Mouse (Mus musculus): Measurements from ENCODE around the gene Pjvk. TPM values are rescaled to one million over a fixed set of nuclear protein-coding genes. Genes with fewer than 3 reads are reported as not detected.

Pjvk gene
- polyA plus RNA-seq, 1 experiment from 2014 or later, result not detected

DNA sequence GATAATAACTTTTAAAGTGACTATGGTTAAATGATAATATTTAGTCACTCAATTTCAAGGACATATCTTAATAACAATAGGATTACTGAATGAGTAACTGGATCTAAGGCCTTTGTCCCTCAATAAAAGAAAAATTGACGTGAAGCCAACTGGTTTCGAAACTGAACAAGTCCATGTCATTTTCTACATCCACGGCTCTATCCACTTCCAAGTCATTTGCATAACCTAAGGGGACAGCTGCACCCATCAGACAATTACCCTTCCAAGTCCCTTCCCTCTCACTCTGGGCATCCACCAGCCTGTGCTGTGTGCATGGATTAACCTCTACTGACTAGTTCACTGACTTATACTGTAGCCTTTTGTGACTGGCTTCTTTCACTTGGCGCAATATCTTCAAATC lies 16.7 kb upstream of the Pjvk start:
- WGBS, result 92% methylated on average over 4 of the region's 4 CpGs
- Histone ChIP-seq H3K27ac (no peak overlapping the region), H3K4me3 (no peak overlapping the region), H3K9ac (no peak overlapping the region), H3K36me3 (peaks cover 83% of the 10 kb centered on the region), H3K9me3 (replicated peaks) (no peaks in the 10 kb centered on the region), H3K27me3 (no peaks in the 10 kb centered on the region), H3K4me2 (no peak overlapping the region), H3K4me1 (replicated peaks) (no peaks in the 10 kb centered on the region)
- ATAC-seq (replicated peaks; ENCODE audit: insufficient number of reproducible peaks, insufficient read depth, low FRiP score, low read depth), result no peak

DNA sequence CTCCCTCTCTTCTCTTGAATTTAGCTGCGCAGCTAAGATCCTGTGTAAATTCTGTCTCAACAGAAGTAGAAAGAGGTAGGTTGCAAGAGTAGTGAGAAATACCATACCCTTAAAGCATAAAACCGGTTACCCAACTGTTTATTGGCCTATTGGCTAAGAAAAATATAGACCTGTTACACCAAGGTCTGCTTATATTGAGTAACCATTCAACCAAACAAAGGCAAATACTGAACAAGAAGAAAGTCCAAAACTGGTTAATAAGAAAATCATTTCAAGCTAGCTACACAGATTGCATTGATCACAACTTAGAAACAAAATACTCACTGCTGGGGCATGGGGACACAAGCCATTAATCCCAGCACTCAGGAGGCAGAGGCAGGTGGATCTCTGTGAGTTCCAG lies 8.6 kb upstream of the Pjvk start:
- no peaks in the 10 kb centered on the region for H3K4me1 ChIP-seq (replicated peaks)
- ATAC-seq (replicated peaks; ENCODE audit: insufficient number of reproducible peaks, insufficient read depth, low FRiP score, low read depth), result no peak
- no peak overlapping the region for H3K9ac ChIP-seq
- peaks cover 52% of the 10 kb centered on the region for H3K36me3 ChIP-seq
- no peak overlapping the region for H3K4me3 ChIP-seq
- no peaks in the 10 kb centered on the region for H3K27me3 ChIP-seq
- H3K9me3 ChIP-seq (replicated peaks), result no peaks in the 10 kb centered on the region
- H3K27ac ChIP-seq, result no peak overlapping the region
- no peak overlapping the region for H3K4me2 ChIP-seq
- 94% methylated on average over 2 of the region's 2 CpGs for WGBS

DNA sequence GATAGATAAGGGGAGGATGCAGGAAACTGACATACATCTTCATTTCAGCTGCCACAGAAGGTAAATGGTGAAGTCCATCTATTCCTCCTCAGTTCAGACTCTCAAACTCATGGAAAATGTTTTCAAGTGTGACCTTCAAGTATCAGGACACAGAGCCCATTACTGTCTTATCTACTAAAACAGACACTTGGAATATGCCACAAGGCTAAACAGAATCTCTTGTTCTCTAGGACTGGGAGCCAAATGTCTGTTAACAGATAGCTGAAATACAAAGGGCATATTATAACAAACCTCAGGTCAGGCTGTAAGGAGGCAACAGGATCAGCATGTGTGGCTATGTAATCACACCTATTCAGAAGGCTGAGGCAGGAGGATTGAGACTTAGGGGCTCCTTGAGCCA lies 4.5 kb upstream of the Pjvk start:
- Histone ChIP-seq H3K36me3 (peaks cover 23% of the 10 kb centered on the region), H3K27ac (no peak overlapping the region), H3K27me3 (no peaks in the 10 kb centered on the region), H3K4me1 (replicated peaks) (peaks cover 12% of the 10 kb centered on the region), H3K9ac (no peak overlapping the region), H3K4me2 (no peak overlapping the region), H3K4me3 (no peak overlapping the region), H3K9me3 (replicated peaks) (no peaks in the 10 kb centered on the region)
- no peak for ATAC-seq (replicated peaks; ENCODE audit: insufficient number of reproducible peaks, insufficient read depth, low FRiP score, low read depth)

- H3K9ac ChIP-seq, result peak overlapping the region; percentile 90
- H3K27me3 ChIP-seq, result no peaks in the 10 kb centered on the region
- H3K36me3 ChIP-seq, result peaks cover 5% of the 10 kb centered on the region
- H3K4me3 ChIP-seq, result peak overlapping the region; percentile 85
- H3K4me2 ChIP-seq, result peak overlapping the region; percentile 94
- no peaks in the 10 kb centered on the region for H3K9me3 ChIP-seq (replicated peaks)
- H3K27ac ChIP-seq, result peak overlapping the region; percentile 87
- peak; percentile 47 for ATAC-seq (replicated peaks; ENCODE audit: insufficient number of reproducible peaks, insufficient read depth, low FRiP score, low read depth)
- H3K4me1 ChIP-seq (replicated peaks), result peaks cover 14% of the 10 kb centered on the region
- WGBS, result under 1% methylated on average over 29 of the region's 32 CpGs
Measured at GRCm38 (mm10) chr2:76647441-76647869, 821 bp upstream of the Pjvk start.

GRCm38 (mm10) chr2:76648666-76649141 lies 428 bp downstream of the Pjvk start:
- peak overlapping the region; percentile 87 for H3K27ac ChIP-seq
- peak overlapping the region; percentile 43; the same call in 1 of the 2 replicates for H3K9ac ChIP-seq
- H3K4me1 ChIP-seq (replicated peaks), result peaks cover 14% of the 10 kb centered on the region
- H3K36me3 ChIP-seq, result no peaks in the 10 kb centered on the region
- 0 out of 2 replicates have a peak, but pooled peaks have one; percentile 6 for ATAC-seq (replicated peaks; ENCODE audit: insufficient number of reproducible peaks, insufficient read depth, low FRiP score, low read depth)
- H3K4me3 ChIP-seq, result peak overlapping the region; percentile 85
- no peaks in the 10 kb centered on the region for H3K27me3 ChIP-seq
- peak overlapping the region; percentile 94 for H3K4me2 ChIP-seq
- WGBS, result 29% methylated on average over 13 of the region's 13 CpGs
- no peaks in the 10 kb centered on the region for H3K9me3 ChIP-seq (replicated peaks)

DNA sequence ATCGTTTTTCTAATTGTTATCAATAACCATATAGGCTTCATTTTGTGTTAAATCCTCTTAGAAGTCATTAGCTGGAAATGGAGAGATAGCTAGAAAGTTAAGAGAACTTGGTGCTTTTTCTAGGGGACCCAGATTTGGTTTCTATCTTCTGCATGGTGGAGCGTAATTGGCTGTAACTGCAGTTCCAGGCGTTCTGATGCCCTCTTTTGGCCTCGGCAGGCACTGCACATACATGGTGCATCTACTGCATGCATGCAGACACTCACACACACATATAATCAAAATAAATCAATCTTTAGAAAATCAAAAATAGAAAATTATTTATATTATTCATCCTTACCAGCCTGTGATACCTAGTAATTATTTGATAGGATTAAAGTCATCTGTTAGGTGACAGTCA lies 4.8 kb downstream of the Pjvk start:
- Histone ChIP-seq H3K4me3 (no peak overlapping the region), H3K36me3 (no peaks in the 10 kb centered on the region), H3K4me2 (no peak overlapping the region), H3K9ac (no peak overlapping the region), H3K4me1 (replicated peaks) (peaks cover 6% of the 10 kb centered on the region; the same call in 1 of the 2 replicates), H3K27ac (no peak overlapping the region), H3K9me3 (replicated peaks) (no peaks in the 10 kb centered on the region), H3K27me3 (no peaks in the 10 kb centered on the region)
- WGBS, result 91% methylated on average over 4 of the region's 4 CpGs
- no peak for ATAC-seq (replicated peaks; ENCODE audit: insufficient number of reproducible peaks, insufficient read depth, low FRiP score, low read depth)

GRCm38 (mm10) chr2:76654646-76655045 lies 6.4 kb downstream of the Pjvk start:
- Histone ChIP-seq H3K27me3 (no peaks in the 10 kb centered on the region), H3K4me2 (no peak overlapping the region), H3K9ac (no peak overlapping the region), H3K27ac (no peak overlapping the region), H3K36me3 (no peaks in the 10 kb centered on the region), H3K4me1 (replicated peaks) (no peaks in the 10 kb centered on the region), H3K9me3 (replicated peaks) (no peaks in the 10 kb centered on the region), H3K4me3 (no peak overlapping the region)
- WGBS, result 74% methylated on average over 5 of the region's 5 CpGs
- ATAC-seq (replicated peaks; ENCODE audit: insufficient number of reproducible peaks, insufficient read depth, low FRiP score, low read depth), result no peak

GRCm38 (mm10) chr2:76655444-76655843 lies 7.2 kb downstream of the Pjvk start:
- 73% methylated on average over 3 of the region's 3 CpGs for WGBS
- no peaks in the 10 kb centered on the region for H3K4me1 ChIP-seq (replicated peaks)
- no peak for ATAC-seq (replicated peaks; ENCODE audit: insufficient number of reproducible peaks, insufficient read depth, low FRiP score, low read depth)
- H3K27ac ChIP-seq, result no peak overlapping the region
- H3K4me2 ChIP-seq, result no peak overlapping the region
- H3K9ac ChIP-seq, result no peak overlapping the region
- H3K4me3 ChIP-seq, result no peak overlapping the region
- H3K9me3 ChIP-seq (replicated peaks), result no peaks in the 10 kb centered on the region
- no peaks in the 10 kb centered on the region for H3K36me3 ChIP-seq
- H3K27me3 ChIP-seq, result no peaks in the 10 kb centered on the region

GRCm38 (mm10) chr2:76655982-76656381 lies 7.7 kb downstream of the Pjvk start:
- WGBS, result 3% methylated on average over 1 of the region's 1 CpGs
- no peak overlapping the region for H3K4me2 ChIP-seq
- no peaks in the 10 kb centered on the region for H3K36me3 ChIP-seq
- ATAC-seq (replicated peaks; ENCODE audit: insufficient number of reproducible peaks, insufficient read depth, low FRiP score, low read depth), result no peak
- H3K27ac ChIP-seq, result no peak overlapping the region
- no peak overlapping the region for H3K4me3 ChIP-seq
- no peaks in the 10 kb centered on the region for H3K9me3 ChIP-seq (replicated peaks)
- no peak overlapping the region for H3K9ac ChIP-seq
- H3K27me3 ChIP-seq, result no peaks in the 10 kb centered on the region
- H3K4me1 ChIP-seq (replicated peaks), result no peaks in the 10 kb centered on the region

DNA sequence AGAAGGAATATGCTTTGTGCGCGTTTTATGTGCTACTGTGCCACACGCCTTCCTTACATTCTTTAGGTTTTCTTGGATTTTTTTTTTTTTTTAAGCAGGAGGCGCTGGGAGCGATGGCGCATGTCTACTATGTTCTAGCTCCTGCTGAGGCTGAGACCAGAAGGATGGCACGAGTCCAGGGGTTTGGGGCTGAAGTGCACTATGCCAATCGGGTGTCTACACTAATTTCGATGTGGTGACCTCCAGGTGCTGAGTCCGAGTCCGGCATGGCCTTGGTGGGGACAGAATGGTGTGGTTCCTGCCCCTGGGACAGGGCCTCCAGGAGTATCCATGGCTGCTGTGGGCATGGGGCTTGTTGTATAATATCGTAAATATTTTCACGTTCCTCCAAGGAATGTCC lies 10.3 kb downstream of the Pjvk start:
- H3K9me3 ChIP-seq (replicated peaks), result no peaks in the 10 kb centered on the region
- H3K27me3 ChIP-seq, result no peaks in the 10 kb centered on the region
- H3K4me3 ChIP-seq, result no peak overlapping the region
- no peak overlapping the region for H3K4me2 ChIP-seq
- WGBS, result 78% methylated on average over 13 of the region's 13 CpGs
- H3K9ac ChIP-seq, result no peak overlapping the region
- H3K36me3 ChIP-seq, result peaks cover 12% of the 10 kb centered on the region; the same call in 1 of the 2 replicates
- H3K27ac ChIP-seq, result no peak overlapping the region
- H3K4me1 ChIP-seq (replicated peaks), result no peaks in the 10 kb centered on the region
- ATAC-seq (replicated peaks; ENCODE audit: insufficient number of reproducible peaks, insufficient read depth, low FRiP score, low read depth), result no peak

GRCm38 (mm10) chr2:76659419-76659818 lies 11.1 kb downstream of the Pjvk start:
- H3K27ac ChIP-seq, result no peak overlapping the region
- 57% methylated on average over 6 of the region's 8 CpGs for WGBS
- H3K9ac ChIP-seq, result no peak overlapping the region
- ATAC-seq (replicated peaks; ENCODE audit: insufficient number of reproducible peaks, insufficient read depth, low FRiP score, low read depth), result no peak
- H3K4me2 ChIP-seq, result no peak overlapping the region
- H3K27me3 ChIP-seq, result no peaks in the 10 kb centered on the region
- H3K4me3 ChIP-seq, result no peak overlapping the region
- H3K4me1 ChIP-seq (replicated peaks), result no peaks in the 10 kb centered on the region
- H3K36me3 ChIP-seq, result peaks cover 17% of the 10 kb centered on the region; the same call in 1 of the 2 replicates
- H3K9me3 ChIP-seq (replicated peaks), result no peaks in the 10 kb centered on the region

DNA sequence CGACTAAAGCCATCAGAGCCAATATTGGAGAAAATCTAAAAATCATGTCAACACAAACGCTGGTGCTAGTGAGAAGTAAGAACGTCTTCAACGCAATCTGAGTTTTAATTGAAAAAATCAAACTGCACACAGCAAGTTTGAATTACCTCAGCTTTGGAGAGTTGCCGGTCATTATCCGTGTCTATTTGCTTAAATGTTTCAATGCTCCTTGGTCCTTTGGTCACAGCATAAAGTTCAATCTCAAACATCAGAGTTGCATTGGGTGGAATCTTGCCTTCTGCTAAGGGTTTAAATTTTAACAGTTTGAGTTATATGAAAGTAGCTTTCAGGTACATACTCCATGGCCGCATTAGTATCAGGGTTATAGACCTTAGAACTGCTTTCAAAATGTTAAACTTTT lies 17.3 kb downstream of the Pjvk start:
- H3K4me2 ChIP-seq, result no peak overlapping the region
- no peaks in the 10 kb centered on the region for H3K9me3 ChIP-seq (replicated peaks)
- no peak overlapping the region for H3K27ac ChIP-seq
- H3K4me3 ChIP-seq, result no peak overlapping the region
- no peak overlapping the region for H3K9ac ChIP-seq
- no peaks in the 10 kb centered on the region for H3K27me3 ChIP-seq
- H3K36me3 ChIP-seq, result peaks cover 26% of the 10 kb centered on the region; the same call in 1 of the 2 replicates
- peaks cover 3% of the 10 kb centered on the region for H3K4me1 ChIP-seq (replicated peaks)
- ATAC-seq (replicated peaks; ENCODE audit: insufficient number of reproducible peaks, insufficient read depth, low FRiP score, low read depth), result no peak
- 93% methylated on average over 7 of the region's 7 CpGs for WGBS
